Mouse (Mus musculus): Measurements from ENCODE around the gene Irx3. TPM values are rescaled to one million over a fixed set of nuclear protein-coding genes. Genes with fewer than 3 reads are reported as not detected.

The Irx3 gene
- polyA plus RNA-seq, 1 experiment from 2014 or later: 0.31 TPM

GRCm38 (mm10) chr8:91805254-91805671 is 3.4 kb upstream of the Irx3 start:
- Histone ChIP-seq H3K36me3 (ENCODE audit: control insufficient read depth, insufficient read depth, low read length) (no peaks in the 10 kb centered on the region), H3K4me3 (ENCODE audit: low read depth, low read length) (no peak overlapping the region), H3K27me3 (replicated peaks; ENCODE audit: control insufficient read depth, insufficient read depth, low read length) (peaks cover 94% of the 10 kb centered on the region), H3K9ac (ENCODE audit: low read length) (no peak overlapping the region), H3K4me1 (replicated peaks; ENCODE audit: control insufficient read depth, insufficient read depth, low read length) (peaks cover 14% of the 10 kb centered on the region; the same call in 1 of the 2 replicates), H3K4me2 (ENCODE audit: low read length) (peak overlapping the region; percentile 13), H3K27ac (ENCODE audit: low read depth) (no peak overlapping the region), H3K9me3 (ENCODE audit: control insufficient read depth, low read length) (no peaks in the 10 kb centered on the region)
- under 1% methylated on average over 32 of the region's 32 CpGs for WGBS
- ATAC-seq (replicated peaks; ENCODE audit: low FRiP score, low TSS enrichment, low read depth): no peak
- peak; percentile 81 for DNase-seq (ENCODE audit: low spot score)

GRCm38 (mm10) chr8:91804403-91805253 is 2.8 kb upstream of the Irx3 start:
- Histone ChIP-seq H3K4me3 (ENCODE audit: low read depth, low read length) (no peak overlapping the region), H3K4me2 (ENCODE audit: low read length) (no peak overlapping the region), H3K36me3 (ENCODE audit: control insufficient read depth, insufficient read depth, low read length) (no peaks in the 10 kb centered on the region), H3K9ac (ENCODE audit: low read length) (no peak overlapping the region), H3K9me3 (ENCODE audit: control insufficient read depth, low read length) (no peaks in the 10 kb centered on the region), H3K27ac (ENCODE audit: low read depth) (no peak overlapping the region), H3K4me1 (replicated peaks; ENCODE audit: control insufficient read depth, insufficient read depth, low read length) (peaks cover 15% of the 10 kb centered on the region; the same call in 1 of the 2 replicates), H3K27me3 (replicated peaks; ENCODE audit: control insufficient read depth, insufficient read depth, low read length) (peaks cover 100% of the 10 kb centered on the region)
- ATAC-seq (replicated peaks; ENCODE audit: low FRiP score, low TSS enrichment, low read depth): no peak
- 3% methylated on average over 32 of the region's 36 CpGs for WGBS
- DNase-seq (ENCODE audit: low spot score): no peak

- DNase-seq (ENCODE audit: low spot score) (peak; percentile 70), ATAC-seq (replicated peaks; ENCODE audit: low FRiP score, low TSS enrichment, low read depth) (no peak)
- no peak overlapping the region for H3K27ac ChIP-seq (ENCODE audit: low read depth)
- no peak overlapping the region for H3K4me3 ChIP-seq (ENCODE audit: low read depth, low read length)
- H3K4me1 ChIP-seq (replicated peaks; ENCODE audit: control insufficient read depth, insufficient read depth, low read length): peaks cover 18% of the 10 kb centered on the region; the same call in 1 of the 2 replicates
- no peaks in the 10 kb centered on the region for H3K9me3 ChIP-seq (ENCODE audit: control insufficient read depth, low read length)
- no peak overlapping the region for H3K4me2 ChIP-seq (ENCODE audit: low read length)
- H3K36me3 ChIP-seq (ENCODE audit: control insufficient read depth, insufficient read depth, low read length): no peaks in the 10 kb centered on the region
- peaks cover 100% of the 10 kb centered on the region for H3K27me3 ChIP-seq (replicated peaks; ENCODE audit: control insufficient read depth, insufficient read depth, low read length)
- 6% methylated on average over 28 of the region's 28 CpGs for WGBS
- no peak overlapping the region for H3K9ac ChIP-seq (ENCODE audit: low read length)
Observed at GRCm38 (mm10) chr8:91803515-91804402, 1.9 kb upstream of the Irx3 start.

GRCm38 (mm10) chr8:91802401-91803322 is 795 bp upstream of the Irx3 start:
- peak overlapping the region; percentile 48 for H3K4me3 ChIP-seq (ENCODE audit: low read depth, low read length)
- DNase-seq (ENCODE audit: low spot score) (peak; percentile 62), ATAC-seq (replicated peaks; ENCODE audit: low FRiP score, low TSS enrichment, low read depth) (no peak)
- no peak overlapping the region for H3K9ac ChIP-seq (ENCODE audit: low read length)
- H3K4me2 ChIP-seq (ENCODE audit: low read length): peak overlapping the region; percentile 87
- 2% methylated on average over 29 of the region's 29 CpGs for WGBS
- H3K4me1 ChIP-seq (replicated peaks; ENCODE audit: control insufficient read depth, insufficient read depth, low read length): peaks cover 21% of the 10 kb centered on the region; the same call in 1 of the 2 replicates
- H3K27me3 ChIP-seq (replicated peaks; ENCODE audit: control insufficient read depth, insufficient read depth, low read length): peaks cover 100% of the 10 kb centered on the region
- no peaks in the 10 kb centered on the region for H3K36me3 ChIP-seq (ENCODE audit: control insufficient read depth, insufficient read depth, low read length)
- H3K9me3 ChIP-seq (ENCODE audit: control insufficient read depth, low read length): no peaks in the 10 kb centered on the region
- H3K27ac ChIP-seq (ENCODE audit: low read depth): no peak overlapping the region

GRCm38 (mm10) chr8:91801241-91801811 is 541 bp downstream of the Irx3 start:
- Histone ChIP-seq H3K4me1 (replicated peaks; ENCODE audit: control insufficient read depth, insufficient read depth, low read length) (peaks cover 21% of the 10 kb centered on the region; the same call in 1 of the 2 replicates), H3K27me3 (replicated peaks; ENCODE audit: control insufficient read depth, insufficient read depth, low read length) (peaks cover 100% of the 10 kb centered on the region), H3K4me2 (ENCODE audit: low read length) (peak overlapping the region; percentile 87), H3K27ac (ENCODE audit: low read depth) (no peak overlapping the region), H3K9me3 (ENCODE audit: control insufficient read depth, low read length) (no peaks in the 10 kb centered on the region), H3K9ac (ENCODE audit: low read length) (peak overlapping the region; percentile 29; the same call in 1 of the 2 replicates), H3K4me3 (ENCODE audit: low read depth, low read length) (peak overlapping the region; percentile 48), H3K36me3 (ENCODE audit: control insufficient read depth, insufficient read depth, low read length) (no peaks in the 10 kb centered on the region)
- ATAC-seq (replicated peaks; ENCODE audit: low FRiP score, low TSS enrichment, low read depth) (peak; percentile 69), DNase-seq (ENCODE audit: low spot score) (peak; percentile 78)
- 0% methylated on average over 49 of the region's 57 CpGs for WGBS

GRCm38 (mm10) chr8:91800523-91801240 is 1.2 kb downstream of the Irx3 start:
- Histone ChIP-seq H3K4me1 (replicated peaks; ENCODE audit: control insufficient read depth, insufficient read depth, low read length) (peaks cover 21% of the 10 kb centered on the region; the same call in 1 of the 2 replicates), H3K27me3 (replicated peaks; ENCODE audit: control insufficient read depth, insufficient read depth, low read length) (peaks cover 100% of the 10 kb centered on the region), H3K9ac (ENCODE audit: low read length) (peak overlapping the region; percentile 29; the same call in 1 of the 2 replicates), H3K4me2 (ENCODE audit: low read length) (peak overlapping the region; percentile 87), H3K9me3 (ENCODE audit: control insufficient read depth, low read length) (no peaks in the 10 kb centered on the region), H3K36me3 (ENCODE audit: control insufficient read depth, insufficient read depth, low read length) (no peaks in the 10 kb centered on the region), H3K4me3 (ENCODE audit: low read depth, low read length) (peak overlapping the region; percentile 48), H3K27ac (ENCODE audit: low read depth) (no peak overlapping the region)
- ATAC-seq (replicated peaks; ENCODE audit: low FRiP score, low TSS enrichment, low read depth) (peak; percentile 16; the same call in 1 of the 2 replicates), DNase-seq (ENCODE audit: low spot score) (peak; percentile 71)
- under 1% methylated on average over 64 of the region's 64 CpGs for WGBS

GRCm38 (mm10) chr8:91799681-91800522 is 2.0 kb downstream of the Irx3 start:
- Histone ChIP-seq H3K4me2 (ENCODE audit: low read length) (peak overlapping the region; percentile 87), H3K36me3 (ENCODE audit: control insufficient read depth, insufficient read depth, low read length) (no peaks in the 10 kb centered on the region), H3K27me3 (replicated peaks; ENCODE audit: control insufficient read depth, insufficient read depth, low read length) (peaks cover 98% of the 10 kb centered on the region), H3K9me3 (ENCODE audit: control insufficient read depth, low read length) (no peaks in the 10 kb centered on the region), H3K27ac (ENCODE audit: low read depth) (no peak overlapping the region), H3K4me1 (replicated peaks; ENCODE audit: control insufficient read depth, insufficient read depth, low read length) (peaks cover 18% of the 10 kb centered on the region; the same call in 1 of the 2 replicates), H3K4me3 (ENCODE audit: low read depth, low read length) (peak overlapping the region; percentile 48), H3K9ac (ENCODE audit: low read length) (no peak overlapping the region)
- WGBS: under 1% methylated on average over 82 of the region's 89 CpGs
- DNase-seq (ENCODE audit: low spot score) (peak; percentile 78), ATAC-seq (replicated peaks; ENCODE audit: low FRiP score, low TSS enrichment, low read depth) (no peak)

All from intestine, embryonic 14.5 days (tissue).